Mouse (Mus musculus): ENCODE measurements around the gene Il3. TPM values are rescaled to one million over a fixed set of nuclear protein-coding genes. Genes with fewer than 3 reads are reported as not detected.
A peak's percentile ranks its signal among the peaks of the same experiment; 100 is the strongest.

The Il3 gene
- total and polyA plus RNA-seq, 3 experiments = not detected

GRCm38 (mm10) chr11:54312021-54312420, 44.9 kb upstream of the Il3 start:
- 27% methylated on average over 5 of the region's 5 CpGs for WGBS
- Histone ChIP-seq H3K79me2 (replicated peaks; ENCODE audit: control insufficient read depth, insufficient read depth, low read length) (no peaks in the 10 kb centered on the region), H3K36me3 (ENCODE audit: control insufficient read depth, insufficient read depth, low read length) (no peaks in the 10 kb centered on the region), H3K27me3 (ENCODE audit: control insufficient read depth, insufficient read depth, low read length) (no peaks in the 10 kb centered on the region), H3K9ac (ENCODE audit: low read depth, low read length) (no peak overlapping the region), H3K4me1 (ENCODE audit: control insufficient read depth, insufficient read depth, low read length) (peaks cover 8% of the 10 kb centered on the region; the same call in 1 of the 2 replicates), H3K27ac (peak overlapping the region; percentile 31; the same call in 1 of the 2 replicates), H3K4me3 (no peak overlapping the region)
- DNase-seq = peak; percentile 35 to 62
- TF ChIP-seq CTCF (IDR thresholded peaks at IDR 0.05) = no peak
- 0 out of 2 replicates have a peak, but pooled peaks have one; percentile 24 for TF ChIP-seq EP300 (IDR thresholded peaks at IDR 0.05; ENCODE audit: insufficient read depth, low read depth, low read length)
- intact Hi-C loops (cut with DNase I) = loop anchor here (5.0 kb wide), 1 partner anchor 110 kb away; no protein-coding TSS in a partner anchor

GRCm38 (mm10) chr11:54310588-54310987, 43.5 kb upstream of the Il3 start:
- H3K27ac ChIP-seq = no peak overlapping the region
- H3K9ac ChIP-seq (ENCODE audit: low read depth, low read length) = no peak overlapping the region
- peaks cover 8% of the 10 kb centered on the region; the same call in 1 of the 2 replicates for H3K4me1 ChIP-seq (ENCODE audit: control insufficient read depth, insufficient read depth, low read length)
- no peak for TF ChIP-seq POLR2A (IDR thresholded peaks at IDR 0.05; ENCODE audit: insufficient read depth, low read depth, low read length)
- no peak for TF ChIP-seq CTCF (IDR thresholded peaks at IDR 0.05)
- no peak for TF ChIP-seq EP300 (IDR thresholded peaks at IDR 0.05; ENCODE audit: insufficient read depth, low read depth, low read length)
- no peak for DNase-seq
- H3K27me3 ChIP-seq (ENCODE audit: control insufficient read depth, insufficient read depth, low read length) = no peaks in the 10 kb centered on the region
- no peaks in the 10 kb centered on the region for H3K79me2 ChIP-seq (replicated peaks; ENCODE audit: control insufficient read depth, insufficient read depth, low read length)
- no peak overlapping the region for H3K4me3 ChIP-seq
- intact Hi-C loops (cut with DNase I) = loop anchor here (5.0 kb wide), 1 partner anchor 112 kb away; no protein-coding TSS in a partner anchor
- H3K36me3 ChIP-seq (ENCODE audit: control insufficient read depth, insufficient read depth, low read length) = no peaks in the 10 kb centered on the region
- WGBS = 71% methylated on average over 2 of the region's 2 CpGs

- TF ChIP-seq POLR2A (IDR thresholded peaks at IDR 0.05; ENCODE audit: insufficient read depth, low read depth, low read length) (no peak), EP300 (IDR thresholded peaks at IDR 0.05; ENCODE audit: insufficient read depth, low read depth, low read length) (peak; percentile 73), CTCF (IDR thresholded peaks at IDR 0.05) (peak; percentile 80)
- Histone ChIP-seq H3K27ac (no peak overlapping the region), H3K79me2 (replicated peaks; ENCODE audit: control insufficient read depth, insufficient read depth, low read length) (no peaks in the 10 kb centered on the region), H3K36me3 (ENCODE audit: control insufficient read depth, insufficient read depth, low read length) (no peaks in the 10 kb centered on the region), H3K4me3 (no peak overlapping the region), H3K4me1 (ENCODE audit: control insufficient read depth, insufficient read depth, low read length) (no peaks in the 10 kb centered on the region; the same call in 1 of the 2 replicates), H3K27me3 (ENCODE audit: control insufficient read depth, insufficient read depth, low read length) (peaks cover 7% of the 10 kb centered on the region), H3K9ac (ENCODE audit: low read depth, low read length) (no peak overlapping the region)
- intact Hi-C loops (cut with DNase I) = loop anchor here (1.0 to 10.0 kb wide), 3 partner anchors 47 to 228 kb away; no protein-coding TSS in a partner anchor
- WGBS = 54% methylated on average over 7 of the region's 7 CpGs
- peak; percentile 44 to 59 for DNase-seq
Observed at GRCm38 (mm10) chr11:54307139-54307816, 40.2 kb upstream of the Il3 start.

GRCm38 (mm10) chr11:54305331-54305730, 38.3 kb upstream of the Il3 start:
- H3K4me1 ChIP-seq (ENCODE audit: control insufficient read depth, insufficient read depth, low read length) = no peaks in the 10 kb centered on the region
- no peak overlapping the region for H3K4me3 ChIP-seq
- H3K9ac ChIP-seq (ENCODE audit: low read depth, low read length) = no peak overlapping the region
- H3K79me2 ChIP-seq (replicated peaks; ENCODE audit: control insufficient read depth, insufficient read depth, low read length) = no peaks in the 10 kb centered on the region
- WGBS = 76% methylated on average over 3 of the region's 3 CpGs
- H3K27me3 ChIP-seq (ENCODE audit: control insufficient read depth, insufficient read depth, low read length) = peaks cover 7% of the 10 kb centered on the region
- no peak overlapping the region for H3K27ac ChIP-seq
- DNase-seq = no peak
- TF ChIP-seq CTCF (IDR thresholded peaks at IDR 0.05) (no peak), POLR2A (IDR thresholded peaks at IDR 0.05; ENCODE audit: insufficient read depth, low read depth, low read length) (no peak), EP300 (IDR thresholded peaks at IDR 0.05; ENCODE audit: insufficient read depth, low read depth, low read length) (no peak)
- intact Hi-C loops (cut with DNase I) = loop anchor here (10.0 kb wide), 1 partner anchor 169 kb away; no protein-coding TSS in a partner anchor
- H3K36me3 ChIP-seq (ENCODE audit: control insufficient read depth, insufficient read depth, low read length) = no peaks in the 10 kb centered on the region

GRCm38 (mm10) chr11:54304471-54304873, 37.4 kb upstream of the Il3 start:
- no peak overlapping the region for H3K27ac ChIP-seq
- H3K9ac ChIP-seq (ENCODE audit: low read depth, low read length) = peak overlapping the region; percentile 68
- intact Hi-C loops (cut with DNase I) = loop anchor here (10.0 kb wide), 1 partner anchor 170 kb away; no protein-coding TSS in a partner anchor
- H3K36me3 ChIP-seq (ENCODE audit: control insufficient read depth, insufficient read depth, low read length) = no peaks in the 10 kb centered on the region
- H3K79me2 ChIP-seq (replicated peaks; ENCODE audit: control insufficient read depth, insufficient read depth, low read length) = no peaks in the 10 kb centered on the region
- DNase-seq = no peak
- WGBS = 12% methylated on average over 7 of the region's 7 CpGs
- H3K4me1 ChIP-seq (ENCODE audit: control insufficient read depth, insufficient read depth, low read length) = no peaks in the 10 kb centered on the region
- TF ChIP-seq CTCF (IDR thresholded peaks at IDR 0.05) = no peak
- no peak for TF ChIP-seq EP300 (IDR thresholded peaks at IDR 0.05; ENCODE audit: insufficient read depth, low read depth, low read length)
- TF ChIP-seq POLR2A (IDR thresholded peaks at IDR 0.05; ENCODE audit: insufficient read depth, low read depth, low read length) = no peak
- H3K4me3 ChIP-seq = peak overlapping the region; percentile 45
- H3K27me3 ChIP-seq (ENCODE audit: control insufficient read depth, insufficient read depth, low read length) = peaks cover 7% of the 10 kb centered on the region

All from heart, adult 2 months (tissue).